Mouse (Mus musculus): ENCODE measurements around the gene Cdkn1a.
"Not testable (repeated sequence)": the region's sequence is repeated elsewhere in the genome, so short reads cannot be mapped to it uniquely, and the experiment has no call there.

The Cdkn1a gene

DNA sequence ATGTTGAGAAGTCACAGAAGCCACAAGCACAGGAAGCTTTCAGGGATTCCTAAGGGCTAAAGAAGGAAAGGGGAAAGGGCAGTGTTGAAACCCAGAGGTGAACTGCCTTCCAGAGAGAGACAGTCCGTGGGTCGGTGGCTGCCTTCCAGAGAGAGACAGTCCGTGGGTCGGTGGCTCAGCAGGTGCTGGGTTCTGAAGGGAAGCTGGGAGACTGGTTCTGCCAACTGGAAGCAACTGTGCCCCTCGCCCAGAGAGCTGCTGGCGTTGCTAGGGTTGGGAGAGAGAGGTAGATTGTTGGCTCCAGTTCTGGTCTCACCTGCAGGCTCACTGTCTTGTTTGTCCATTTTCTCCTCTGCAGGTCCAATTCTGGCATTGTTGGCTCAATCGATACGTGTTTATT lies 32.3 kb upstream of the Cdkn1a start:
- DNase-seq (ENCODE audit: low read depth in 2 of 2, low spot score in 2 of 2): no peak

DNA sequence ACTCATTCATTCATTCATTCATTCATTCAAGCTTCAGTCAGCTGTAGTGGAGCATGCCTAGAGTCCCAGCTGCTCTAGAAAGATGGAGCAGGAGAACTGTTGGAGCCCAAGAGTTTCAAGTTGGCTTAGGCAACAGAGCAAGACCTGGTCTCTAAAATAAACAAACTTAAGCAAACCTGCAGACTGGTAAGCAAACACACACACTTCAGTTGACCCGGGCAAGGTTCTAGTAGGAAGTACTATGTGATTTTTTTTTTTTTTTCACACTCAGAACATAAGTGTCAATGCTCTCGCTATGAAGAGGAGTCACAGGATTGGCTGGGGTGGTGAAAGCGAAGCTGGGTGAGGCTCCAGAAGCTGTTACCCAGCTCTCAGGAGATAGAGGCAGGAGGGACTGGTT lies 31.2 kb upstream of the Cdkn1a start:
- no peak for DNase-seq (ENCODE audit: low read depth in 2 of 2, low spot score in 2 of 2)

DNA sequence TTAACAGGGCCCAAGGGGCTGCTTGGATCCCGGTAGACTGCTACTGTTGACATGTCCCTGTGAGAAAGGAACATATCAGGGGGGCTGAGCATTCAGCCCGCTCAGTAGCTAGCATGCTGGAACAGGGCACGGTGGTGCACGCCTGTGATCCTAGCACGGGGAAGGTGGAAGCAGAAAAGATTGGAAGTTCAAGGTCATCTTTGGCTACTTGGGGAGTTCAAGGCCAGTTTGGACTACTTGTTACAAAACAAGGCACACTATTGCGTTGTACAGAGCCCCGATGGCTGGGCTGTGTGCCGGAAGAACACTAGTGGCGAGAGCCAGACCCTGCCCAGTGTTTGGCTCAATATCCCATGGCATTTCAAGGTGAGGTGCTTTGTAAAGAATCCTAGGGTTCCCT lies 29.8 kb upstream of the Cdkn1a start:
- DNase-seq (ENCODE audit: low read depth in 2 of 2, low spot score in 2 of 2): no peak

DNA sequence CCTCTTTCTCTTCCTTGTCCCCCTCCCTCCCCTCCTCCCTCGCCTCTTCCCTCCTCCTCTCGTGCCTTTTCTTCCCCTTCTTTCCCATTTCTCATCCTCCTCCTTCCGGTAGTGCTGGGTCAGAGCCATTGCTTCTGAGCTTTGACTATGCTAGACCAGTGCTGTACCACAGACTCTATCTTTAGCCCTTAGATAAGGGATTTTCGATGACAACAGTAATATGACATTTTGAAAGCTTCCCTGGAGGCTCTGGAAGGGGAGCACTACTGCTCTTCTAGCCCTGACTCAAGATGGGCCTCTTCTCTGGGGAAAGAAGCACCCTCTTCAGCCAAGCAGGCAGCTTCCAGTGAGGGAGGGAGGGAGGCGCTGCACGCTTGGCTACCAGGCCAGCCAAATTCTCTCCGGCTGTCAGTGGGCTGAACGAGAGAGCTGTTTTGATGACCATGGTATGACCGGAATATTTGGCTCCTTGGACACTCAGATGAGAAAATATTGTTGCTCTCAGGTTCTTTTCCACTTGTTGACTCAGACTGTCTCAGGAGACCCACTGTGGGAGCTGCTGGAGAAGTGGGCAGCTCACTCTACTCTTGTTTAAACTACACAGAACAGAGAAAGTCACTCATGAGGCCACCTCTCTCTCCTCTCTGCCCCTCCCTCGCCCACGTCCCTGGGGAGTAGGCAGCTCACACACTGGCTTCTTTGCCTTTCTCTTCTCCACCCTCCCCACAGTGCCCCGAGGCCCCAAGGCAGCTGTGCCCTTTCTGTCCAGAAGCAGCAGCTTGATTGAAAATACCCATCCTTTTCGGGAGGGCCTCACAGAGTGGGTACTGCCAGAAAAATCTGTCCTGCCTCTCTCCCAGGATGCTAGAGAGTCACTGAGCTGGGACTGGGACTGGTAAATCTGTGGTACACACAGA lies 28.4 kb upstream of the Cdkn1a start:
- DNase-seq (ENCODE audit: low read depth in 2 of 2, low spot score in 2 of 2): no peak

DNA sequence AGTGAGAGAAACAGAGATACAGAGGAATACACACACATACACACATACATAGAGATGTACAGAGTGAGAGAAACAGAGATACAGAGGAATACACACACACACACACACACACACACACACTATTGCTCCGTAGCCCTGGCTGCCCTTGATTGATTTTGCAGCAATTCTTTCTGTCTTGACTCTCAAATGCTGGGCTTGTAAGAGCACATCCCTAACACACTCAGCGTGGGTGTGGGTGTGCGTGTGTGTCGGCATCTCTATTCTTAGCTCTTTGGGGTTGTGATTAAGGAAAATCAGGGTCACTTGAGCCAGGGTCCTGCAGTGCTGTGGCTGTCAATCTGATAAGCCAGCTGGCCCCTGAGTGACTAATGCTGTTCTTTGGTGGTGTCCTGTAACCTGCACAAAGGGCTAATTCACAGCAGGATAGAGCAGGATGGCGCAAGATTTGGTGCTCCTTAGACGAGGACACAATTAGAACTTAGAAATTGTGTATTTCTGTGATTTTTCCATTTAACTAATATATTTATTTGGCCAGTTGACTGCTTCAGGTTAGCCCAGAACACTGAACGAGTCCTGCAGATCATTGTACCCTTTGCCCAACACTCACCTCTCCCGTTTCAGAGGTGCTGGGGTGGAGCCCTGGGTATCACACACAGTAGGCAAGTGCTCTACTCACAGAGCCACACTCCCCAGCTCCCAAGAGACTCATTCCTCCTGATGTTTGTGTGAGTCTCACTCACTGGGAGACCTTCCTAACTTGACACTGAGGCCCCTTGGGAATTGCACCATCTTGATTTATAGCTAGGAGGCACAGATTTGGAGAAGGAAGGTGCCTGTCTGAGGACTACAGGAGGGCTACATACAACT lies 27.4 kb upstream of the Cdkn1a start:
- DNase-seq (ENCODE audit: low read depth in 2 of 2, low spot score in 2 of 2): no peak

DNA sequence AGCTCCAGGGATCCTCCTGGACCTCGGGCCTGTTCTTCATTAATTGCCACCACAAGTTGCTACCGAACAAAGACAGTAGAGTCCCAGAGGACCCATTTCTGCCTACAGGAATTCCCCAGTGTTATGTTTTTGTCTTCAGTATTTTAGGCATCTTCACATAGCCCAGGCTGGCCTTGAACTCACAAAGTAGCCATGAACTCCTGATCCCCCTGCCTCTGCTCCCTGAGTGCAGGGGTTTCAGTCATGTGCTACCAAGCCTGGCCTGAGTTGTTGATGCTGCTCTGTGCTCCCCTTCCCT lies 26.8 kb upstream of the Cdkn1a start:
- DNase-seq (ENCODE audit: low read depth in 2 of 2, low spot score in 2 of 2): no peak

DNA sequence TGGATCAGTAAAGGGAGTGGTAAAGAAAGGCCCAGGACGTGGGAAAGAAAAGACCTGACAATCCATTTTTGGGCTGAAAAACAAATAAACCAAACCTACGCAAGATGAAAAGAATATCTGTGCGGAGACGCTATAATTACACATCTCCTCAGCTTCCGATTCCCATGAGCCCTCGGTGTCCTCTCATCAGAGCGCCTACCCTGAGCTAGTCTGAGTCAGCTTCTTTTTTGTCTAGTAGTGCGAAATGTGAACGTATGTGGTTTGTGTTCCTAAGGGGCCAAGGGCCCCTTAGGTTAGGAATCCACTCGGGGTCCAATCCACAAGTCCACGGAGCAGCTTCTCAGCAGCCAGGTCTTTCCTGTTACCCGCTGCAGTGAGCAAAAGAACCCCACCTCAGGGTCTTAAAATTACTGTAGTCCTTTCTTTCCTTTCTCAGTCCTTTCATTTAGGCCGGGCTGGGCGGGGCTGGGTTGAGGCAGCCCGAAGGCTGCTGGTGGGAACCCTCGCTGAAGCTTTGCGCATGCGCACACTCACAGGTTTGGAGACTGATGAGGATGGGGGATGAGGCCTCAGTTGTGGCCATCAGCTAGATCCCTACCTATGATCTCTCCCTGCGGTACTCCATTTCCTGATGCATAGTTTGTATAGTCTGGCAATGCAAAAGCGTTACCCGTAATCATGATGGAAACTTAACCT lies 25.4 kb upstream of the Cdkn1a start:
- no peak for DNase-seq (ENCODE audit: low read depth in 2 of 2, low spot score in 2 of 2)

DNA sequence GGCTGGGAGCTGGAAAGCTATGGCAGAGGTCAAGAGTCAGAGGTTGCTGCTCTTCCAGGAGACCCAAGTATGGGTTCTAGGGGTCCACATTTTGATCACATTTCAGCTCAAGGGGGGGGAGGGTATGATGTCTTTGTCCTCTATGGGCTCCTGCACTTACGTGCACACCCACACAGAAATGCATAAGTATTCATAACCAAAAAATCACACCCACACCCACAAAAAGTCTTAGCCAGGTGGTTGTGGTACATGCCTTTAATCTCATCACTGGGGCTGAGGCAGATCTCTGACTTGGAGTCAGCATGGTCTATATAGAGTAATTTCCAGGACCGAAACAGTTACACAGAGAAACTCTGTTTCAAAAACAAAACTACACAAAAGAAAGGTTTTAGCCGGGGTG lies 24.8 kb upstream of the Cdkn1a start:
- no peak for DNase-seq (ENCODE audit: low read depth in 2 of 2, low spot score in 2 of 2)

DNA sequence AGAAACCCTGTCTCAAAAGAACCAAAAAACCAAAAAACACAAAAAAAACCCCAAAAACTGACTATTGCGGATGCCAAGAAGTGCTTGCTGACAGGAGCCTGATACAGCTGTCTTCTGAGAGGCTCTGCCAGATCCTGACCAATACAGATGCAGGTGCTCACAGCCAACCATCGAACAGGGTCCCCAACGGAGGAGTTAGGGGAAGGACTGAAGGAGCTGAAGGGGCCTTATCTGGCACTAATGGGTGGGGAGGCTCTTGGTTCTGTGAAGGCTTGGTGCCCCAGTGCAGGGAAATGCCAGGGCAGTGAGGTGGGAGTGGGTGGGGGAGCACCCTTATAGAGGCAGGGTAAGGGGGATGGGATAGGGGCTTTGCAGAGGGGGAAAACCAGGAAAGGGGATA lies 23.4 kb upstream of the Cdkn1a start:
- not testable (repeated sequence) for DNase-seq (ENCODE audit: low read depth in 2 of 2, low spot score in 2 of 2)

DNA sequence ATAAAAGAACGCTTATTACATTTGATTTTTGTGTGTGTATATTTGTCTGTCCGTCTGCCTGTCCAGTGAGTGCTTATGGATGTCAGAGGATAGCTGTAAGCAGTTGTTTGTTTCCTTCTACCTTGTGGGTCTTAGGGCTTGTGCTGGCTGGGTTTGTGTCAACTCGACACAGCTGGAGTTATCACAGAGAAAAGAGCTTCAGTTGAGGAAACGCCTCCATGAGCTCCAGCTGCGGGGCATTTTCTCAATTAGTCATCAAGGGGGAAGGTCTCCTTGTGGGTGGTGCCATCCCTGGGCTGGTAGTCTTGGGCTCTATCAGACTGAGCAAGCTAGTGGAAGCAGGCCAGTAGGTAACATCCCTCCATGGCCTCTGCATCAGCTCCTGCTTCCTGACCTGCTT lies 22.9 kb upstream of the Cdkn1a start:
- DNase-seq (ENCODE audit: low read depth in 2 of 2, low spot score in 2 of 2): no peak

DNA sequence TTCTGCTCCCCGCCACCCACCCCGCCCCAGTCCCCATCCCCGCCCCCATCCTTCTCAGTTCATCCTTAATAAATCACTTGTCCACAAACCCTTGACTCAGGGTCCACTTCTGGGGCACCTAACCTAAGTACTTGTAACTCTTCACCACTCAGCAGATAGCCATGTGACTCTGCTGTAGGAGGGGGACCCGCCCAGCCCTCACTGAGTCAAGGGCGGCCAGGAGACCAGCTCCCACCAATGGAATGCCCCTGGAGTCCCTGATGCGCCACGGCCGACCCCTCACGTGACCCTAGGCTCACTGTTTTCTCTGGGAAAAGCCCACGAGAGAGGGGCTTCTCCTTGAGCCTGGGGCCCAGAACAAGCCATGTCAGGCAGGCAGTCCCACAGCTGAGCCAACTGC lies 21.7 kb upstream of the Cdkn1a start:
- no peak for DNase-seq (ENCODE audit: low read depth in 2 of 2, low spot score in 2 of 2)

DNA sequence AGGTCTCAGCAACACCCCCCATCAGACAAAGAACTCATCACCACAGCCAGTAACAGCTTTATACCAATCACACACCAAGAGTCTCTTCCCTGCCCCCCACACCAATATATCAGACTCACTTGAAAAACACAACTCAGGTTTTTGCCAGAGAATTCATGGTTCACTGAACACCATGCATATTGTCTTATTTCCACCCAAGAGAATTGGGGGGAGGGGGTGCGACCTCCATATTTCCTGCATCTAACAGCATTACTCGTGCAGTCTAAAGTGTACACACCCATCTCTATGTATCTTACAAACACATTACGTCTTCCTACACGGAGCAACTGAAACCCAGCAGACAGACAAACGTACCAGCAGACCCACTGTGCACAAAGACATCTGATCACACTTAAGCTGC lies 19.0 kb upstream of the Cdkn1a start:
- DNase-seq (ENCODE audit: low read depth in 2 of 2, low spot score in 2 of 2): no peak

DNA sequence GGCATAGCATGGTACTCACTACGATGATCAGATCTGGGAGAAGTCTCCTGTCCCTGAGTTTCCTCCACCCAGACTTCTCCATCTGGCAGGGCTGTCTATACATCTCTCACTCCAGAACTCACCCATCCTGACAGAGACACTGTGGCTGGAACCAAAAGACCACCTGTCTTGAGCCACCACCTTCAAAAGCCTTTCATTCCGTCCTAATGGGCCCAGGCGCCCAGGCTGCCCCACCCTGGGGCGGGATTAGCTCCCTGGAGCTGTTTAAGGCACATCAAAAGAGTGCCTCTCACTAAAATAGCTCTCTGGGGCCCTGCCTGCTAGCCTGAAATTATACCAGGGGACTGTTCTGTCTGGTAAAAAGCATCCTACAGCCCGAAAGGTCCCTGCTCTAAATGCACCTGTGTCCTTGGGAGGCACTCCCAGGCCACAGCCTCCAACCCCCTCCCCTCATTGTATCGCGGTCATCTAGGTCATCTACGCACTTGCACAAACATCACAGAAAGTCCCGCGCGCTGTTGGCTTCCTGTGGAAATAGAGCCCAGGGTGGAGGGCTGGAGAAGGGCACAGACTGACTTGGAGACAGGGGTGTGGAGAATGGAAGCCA lies 18.0 kb upstream of the Cdkn1a start:
- DNase-seq (ENCODE audit: low read depth in 2 of 2, low spot score in 2 of 2): no peak

DNA sequence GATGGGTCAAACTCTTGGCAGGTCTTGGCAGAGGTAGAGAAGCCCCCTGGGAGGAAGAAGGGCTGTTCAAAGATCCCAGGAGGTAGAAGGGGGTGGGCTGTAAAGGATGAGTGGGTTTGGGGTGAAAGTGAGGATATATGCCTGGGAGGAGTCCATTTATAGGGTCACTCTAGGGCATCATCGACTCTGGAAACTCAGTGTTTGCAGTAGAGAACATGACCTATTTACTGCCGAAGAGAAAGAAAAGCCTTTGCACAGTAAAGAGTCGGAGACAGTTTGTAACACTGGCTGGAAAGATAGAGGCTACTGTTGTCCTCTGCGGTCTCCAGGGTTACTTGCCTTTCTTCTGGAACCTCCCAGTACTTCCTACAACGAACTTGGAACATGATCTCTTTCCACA lies 17.5 kb upstream of the Cdkn1a start:
- no peak for DNase-seq (ENCODE audit: low read depth in 2 of 2, low spot score in 2 of 2)

DNA sequence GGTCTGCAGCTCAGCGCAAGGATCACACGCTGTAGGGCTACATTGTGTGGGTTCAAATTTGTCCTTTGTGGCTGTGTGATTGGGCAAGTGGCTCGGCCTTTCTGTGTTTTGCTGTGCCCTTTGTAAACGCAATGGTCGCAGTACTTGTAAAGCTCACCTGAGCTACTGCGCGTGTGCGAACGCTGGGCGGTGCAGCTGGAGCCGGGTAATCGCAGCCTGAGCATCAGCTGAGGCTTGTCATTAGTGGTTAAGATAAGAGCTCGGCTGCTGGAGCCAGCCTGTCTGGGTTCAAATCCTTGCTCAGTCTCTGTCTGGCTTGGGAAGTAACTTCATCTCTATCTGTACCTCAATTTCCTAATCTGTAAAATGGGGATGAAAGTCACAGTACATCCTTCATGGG lies 16.7 kb upstream of the Cdkn1a start:
- no peak for DNase-seq (ENCODE audit: low read depth in 2 of 2, low spot score in 2 of 2)

DNA sequence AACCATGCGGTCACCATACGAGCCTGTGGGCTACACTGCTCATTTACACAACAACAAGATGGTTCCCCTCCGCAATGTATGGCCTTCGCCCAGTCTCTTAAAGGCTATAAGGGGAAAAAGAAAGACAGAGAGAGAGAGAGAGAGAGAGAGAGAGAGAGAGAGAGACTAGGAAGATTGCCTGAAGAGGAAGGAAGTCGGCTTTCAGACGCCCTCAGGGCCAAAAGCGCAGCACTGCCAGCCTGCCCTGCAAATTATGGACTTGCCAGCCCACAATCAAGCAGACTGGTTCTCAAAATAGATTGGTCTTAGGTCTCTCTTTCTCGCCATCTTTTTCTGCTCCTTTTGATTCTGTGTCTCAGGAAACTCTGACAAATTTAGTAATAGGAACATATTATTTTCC lies 14.5 kb upstream of the Cdkn1a start:
- no peak for DNase-seq (ENCODE audit: low read depth in 2 of 2, low spot score in 2 of 2)

DNA sequence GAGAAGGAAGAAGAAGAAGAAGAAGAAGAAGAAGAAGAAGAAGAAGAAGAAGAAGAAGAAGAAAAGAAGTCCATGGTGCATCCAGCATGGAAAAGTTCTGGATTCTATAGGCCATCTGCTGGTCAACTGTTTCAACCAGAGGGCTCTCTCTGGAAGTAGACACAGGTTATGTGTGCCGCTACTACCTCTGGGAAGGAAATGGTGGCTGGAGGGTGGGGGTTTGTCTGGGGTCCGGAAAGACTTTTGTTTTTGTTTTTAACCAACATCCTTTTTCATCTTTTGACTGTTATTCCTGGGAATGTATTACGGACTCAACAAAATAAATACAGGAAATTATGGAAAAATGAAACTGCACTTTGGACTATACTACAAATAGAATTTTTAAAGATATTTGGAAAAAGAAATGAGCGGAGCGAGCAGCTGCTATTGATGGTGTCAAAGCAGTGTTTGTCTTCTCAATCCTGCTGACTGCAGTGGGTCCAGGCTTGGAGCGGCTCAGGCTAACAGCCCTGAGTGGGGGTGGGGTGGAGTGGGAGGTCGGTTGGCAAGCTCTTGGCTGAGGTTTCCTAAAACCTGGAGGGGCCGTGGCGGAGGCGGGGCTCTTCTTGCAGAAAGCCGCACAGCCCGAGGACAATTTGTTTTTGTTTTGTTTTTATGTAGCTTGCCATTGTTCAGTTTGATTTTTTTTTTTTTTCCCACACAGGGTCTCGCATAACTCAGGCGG lies 12.8 kb upstream of the Cdkn1a start:
- no peak for DNase-seq (ENCODE audit: low read depth in 2 of 2, low spot score in 2 of 2)

DNA sequence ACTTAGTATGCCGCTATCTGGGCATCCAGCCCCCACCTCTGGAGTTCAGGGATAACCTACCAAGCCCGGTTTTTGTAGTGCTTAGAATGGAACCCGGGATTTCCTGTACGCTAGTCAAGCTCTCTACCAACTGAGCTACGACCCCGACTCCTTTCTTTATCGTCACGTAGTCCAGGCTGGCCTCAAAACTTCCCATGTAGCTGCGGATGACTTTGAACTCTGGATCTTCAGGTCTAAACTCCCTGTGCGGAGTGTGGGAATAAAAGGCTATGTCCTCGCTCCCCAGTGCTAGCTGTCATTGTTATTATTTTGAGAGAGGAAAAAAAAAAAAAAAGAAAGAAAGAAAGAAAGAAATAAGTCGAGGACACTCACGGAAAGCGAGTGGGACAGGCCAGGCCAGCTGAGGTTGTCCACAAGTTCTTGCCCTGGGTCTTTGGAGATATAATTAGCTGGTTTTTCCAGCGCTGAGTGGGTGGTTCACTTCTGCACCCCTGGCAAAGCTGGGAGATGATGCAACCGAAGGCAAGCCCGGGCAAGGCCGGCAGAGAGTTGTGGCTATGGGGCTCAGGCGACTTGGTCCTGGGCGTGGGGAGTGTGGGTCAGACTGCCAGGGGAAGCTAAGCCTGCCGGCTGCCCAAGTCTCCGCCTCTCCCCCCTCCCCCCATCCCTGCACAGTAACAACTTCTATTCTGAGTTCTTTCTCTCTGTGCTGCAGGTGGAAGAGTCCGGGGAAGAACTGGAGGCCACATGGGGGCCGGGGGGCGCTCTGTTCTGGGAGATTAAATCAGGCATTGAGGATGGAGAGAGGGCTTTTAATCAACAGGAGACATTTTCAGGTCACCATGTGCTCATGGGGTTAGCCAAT lies 12.0 kb upstream of the Cdkn1a start:
- DNase-seq (ENCODE audit: low read depth in 2 of 2, low spot score in 2 of 2): no peak

DNA sequence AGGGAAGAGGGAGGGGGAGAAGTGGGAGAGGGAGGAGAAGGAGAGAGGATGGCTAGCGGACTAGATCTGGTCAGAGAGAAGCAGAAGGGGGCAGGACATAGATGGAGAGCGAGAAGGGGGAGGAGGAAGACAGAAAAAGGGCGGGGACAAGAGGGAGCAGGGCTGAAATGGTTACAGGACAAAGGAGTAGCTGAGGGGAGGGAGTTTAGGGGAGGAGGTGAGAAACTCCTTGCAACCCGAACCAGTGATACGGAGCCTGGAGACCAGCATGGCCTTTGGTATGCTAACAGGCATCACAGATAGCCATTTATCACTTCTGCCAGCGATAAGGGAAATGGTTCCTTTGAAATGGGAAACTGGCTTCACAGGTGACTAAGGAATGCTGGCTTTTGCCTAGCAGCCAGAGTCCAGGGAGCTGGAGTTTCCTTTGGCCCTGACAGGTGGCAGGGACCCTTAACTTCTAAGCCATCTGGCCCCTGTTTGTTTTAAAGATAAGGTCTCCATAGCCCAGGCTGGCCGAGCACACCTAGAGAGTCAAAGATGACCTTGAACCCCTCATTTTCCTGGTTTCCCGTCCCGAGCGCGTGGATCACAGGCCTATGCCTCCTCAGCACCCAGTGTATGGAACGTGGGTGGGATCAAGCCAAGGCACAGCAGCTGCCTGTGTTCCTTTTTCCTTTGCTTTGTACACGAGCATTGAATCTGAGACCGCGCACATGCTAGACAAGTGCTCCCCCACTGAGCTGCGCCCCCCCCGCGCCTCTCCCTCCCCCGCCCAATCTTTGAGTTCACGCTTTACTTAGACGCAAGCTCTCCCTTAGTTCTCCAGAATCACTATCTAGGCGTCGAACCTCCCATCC lies 9.8 kb upstream of the Cdkn1a start:
- no peak for DNase-seq (ENCODE audit: low read depth in 2 of 2, low spot score in 2 of 2)
